Mouse (Mus musculus): ENCODE results near the gene Olfr1484. TPM values are rescaled to one million over a fixed set of nuclear protein-coding genes. Genes with fewer than 3 reads are reported as not detected.
"Not testable (repeated sequence)": the region's sequence is repeated elsewhere in the genome, so short reads cannot be mapped to it uniquely, and the experiment has no call there.

Gene Olfr1484
- not detected in 2 replicates for polyA plus RNA-seq (2016; fragmentation: Nextera tagmentation; extraction: Ambion mirVana)

DNA sequence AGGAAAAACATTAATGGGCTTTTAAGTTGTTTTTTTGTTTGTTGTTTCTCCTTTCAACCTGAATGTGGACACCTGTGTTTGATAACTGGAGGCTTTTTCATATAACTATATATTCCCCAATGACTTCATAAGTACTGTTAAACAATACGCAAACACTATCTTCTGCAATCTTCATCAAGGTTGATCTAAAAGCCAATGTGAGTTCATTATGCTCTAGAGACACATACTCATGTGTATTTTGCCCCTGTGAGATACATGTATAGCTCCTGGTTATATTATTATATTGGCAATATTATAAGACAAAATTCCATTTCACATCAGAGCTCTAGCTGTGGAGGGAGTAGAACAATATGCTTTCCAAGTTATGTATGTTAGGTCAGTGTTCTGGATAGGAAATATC lies at the start of gene Olfr1484:
Gene Olfr1484 (plus strand): TSS at position 301 of the 400 bp plus-strand sequence.
- H3K27ac ChIP-seq = no peak within 1 kb of the TSS
- no peaks in the 10 kb centered on the region for H3K4me1 ChIP-seq (replicated peaks)
- 89% methylated on average over 1 of the region's 1 CpGs for WGBS
- no peaks in the 10 kb centered on the region for H3K27me3 ChIP-seq (ENCODE audit: insufficient read depth, poor library complexity, severe bottlenecking)
- peaks cover 9% of the 10 kb centered on the region; the same call in 1 of the 2 replicates for H3K9me3 ChIP-seq
- no peaks in the 10 kb centered on the region for H3K36me3 ChIP-seq
- no peak for DNase-seq (ENCODE audit: low spot score)
- no peak within 1 kb of the TSS for H3K4me3 ChIP-seq

DNA sequence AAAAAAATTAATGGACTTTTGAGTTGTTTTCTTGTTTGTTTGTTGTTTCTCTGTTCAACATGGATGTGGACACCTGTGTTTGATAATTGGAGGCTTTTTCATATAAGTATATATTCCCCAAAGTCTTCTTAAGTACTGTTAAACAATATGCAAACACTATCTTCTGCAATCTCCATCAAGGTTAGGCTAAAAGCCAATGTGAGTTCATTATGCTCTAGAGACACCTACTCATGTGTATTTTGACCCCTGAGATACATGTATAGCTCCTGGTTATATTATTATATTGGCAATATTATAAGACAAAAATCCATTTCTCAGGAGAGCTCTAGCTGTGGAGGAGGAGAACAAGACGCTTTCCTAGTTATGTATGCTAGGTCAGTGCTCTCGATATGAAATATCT lies 33.8 kb downstream of the Olfr1484 start, which contains the start of gene Olfr1487:
Gene Olfr1487 (plus strand): TSS at position 301 of the 400 bp plus-strand sequence.
- H3K27me3 ChIP-seq (ENCODE audit: insufficient read depth, poor library complexity, severe bottlenecking); DNase-seq (ENCODE audit: low spot score); H3K4me3 ChIP-seq; H3K36me3 ChIP-seq; H3K4me1 ChIP-seq (replicated peaks); H3K27ac ChIP-seq: not testable (repeated sequence)
- H3K9me3 ChIP-seq = peaks cover 24% of the 10 kb centered on the region
- 89% methylated on average over 2 of the region's 2 CpGs for WGBS

DNA sequence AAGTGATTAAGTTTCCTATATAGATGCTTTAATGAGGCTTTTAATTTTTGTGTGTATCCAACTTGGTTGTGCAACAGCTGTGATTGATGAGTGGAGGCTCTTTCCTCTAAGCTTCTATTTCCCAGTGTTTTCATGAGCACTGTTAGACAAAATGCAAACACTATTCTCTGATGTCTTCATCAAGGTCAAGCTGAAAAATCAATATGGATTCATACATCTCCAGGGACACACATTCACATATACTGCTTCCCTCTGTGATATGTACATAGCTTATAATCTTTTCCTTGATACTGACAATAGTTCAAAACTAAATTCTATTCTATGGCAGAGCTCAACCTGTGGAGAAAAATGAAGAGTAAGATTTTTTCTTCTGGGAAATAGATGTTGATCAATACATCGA lies 48.0 kb downstream of the Olfr1484 start, which contains the start of gene Olfr1489:
Gene Olfr1489 (plus strand): TSS at position 301 of the 400 bp plus-strand sequence.
- Histone ChIP-seq H3K4me1 (replicated peaks) (no peaks in the 10 kb centered on the region), H3K36me3 (no peaks in the 10 kb centered on the region), H3K9me3 (peaks cover 24% of the 10 kb centered on the region), H3K27me3 (ENCODE audit: insufficient read depth, poor library complexity, severe bottlenecking) (no peaks in the 10 kb centered on the region), H3K27ac (no peak within 1 kb of the TSS), H3K4me3 (no peak within 1 kb of the TSS)
- DNase-seq (ENCODE audit: low spot score) = no peak
- 84% methylated on average over 1 of the region's 1 CpGs for WGBS

Other genes starting within 250 kb of the Olfr1484 start
- gene Olfr1466, start 244.6 kb upstream of the Olfr1484 start, polyA plus RNA-seq (2016; fragmentation: Nextera tagmentation; extraction: Ambion mirVana) = not detected in 2 replicates
- not detected in 2 replicates for gene Olfr1467, start 221.3 kb upstream of the Olfr1484 start, polyA plus RNA-seq (2016; fragmentation: Nextera tagmentation; extraction: Ambion mirVana)
- not detected in 2 replicates for gene Olfr1469, start 175.7 kb upstream of the Olfr1484 start, polyA plus RNA-seq (2016; fragmentation: Nextera tagmentation; extraction: Ambion mirVana)
- not detected in 2 replicates for gene Olfr1471, start 140.1 kb upstream of the Olfr1484 start, polyA plus RNA-seq (2016; fragmentation: Nextera tagmentation; extraction: Ambion mirVana)
- gene Olfr1472, start 127.4 kb upstream of the Olfr1484 start, polyA plus RNA-seq (2016; fragmentation: Nextera tagmentation; extraction: Ambion mirVana) = not detected in 2 replicates
- not detected in 2 replicates for gene Olfr1474, start 113.9 kb upstream of the Olfr1484 start, polyA plus RNA-seq (2016; fragmentation: Nextera tagmentation; extraction: Ambion mirVana)
- gene Olfr1475, start 103.3 kb upstream of the Olfr1484 start, polyA plus RNA-seq (2016; fragmentation: Nextera tagmentation; extraction: Ambion mirVana) = not detected in 2 replicates
- not detected in 2 replicates for gene Olfr1477, start 83.0 kb upstream of the Olfr1484 start, polyA plus RNA-seq (2016; fragmentation: Nextera tagmentation; extraction: Ambion mirVana)
- gene Olfr1480, start 55.6 kb upstream of the Olfr1484 start, polyA plus RNA-seq (2016; fragmentation: Nextera tagmentation; extraction: Ambion mirVana) = not detected in 2 replicates
- gene Olfr1487, start 33.9 kb downstream of the Olfr1484 start, polyA plus RNA-seq (2016; fragmentation: Nextera tagmentation; extraction: Ambion mirVana) = not detected in 2 replicates
- gene Olfr1489, start 48.1 kb downstream of the Olfr1484 start, polyA plus RNA-seq (2016; fragmentation: Nextera tagmentation; extraction: Ambion mirVana) = not detected in 2 replicates
- not detected in 2 replicates for gene Olfr1490, start 67.6 kb downstream of the Olfr1484 start, polyA plus RNA-seq (2016; fragmentation: Nextera tagmentation; extraction: Ambion mirVana)
- not detected in 2 replicates for gene Olfr1491, start 113.8 kb downstream of the Olfr1484 start, polyA plus RNA-seq (2016; fragmentation: Nextera tagmentation; extraction: Ambion mirVana)
- gene Olfr1493-ps1, start 139.8 kb downstream of the Olfr1484 start, polyA plus RNA-seq (2016; fragmentation: Nextera tagmentation; extraction: Ambion mirVana) = not detected in 2 replicates
- gene Olfr1494, start 156.2 kb downstream of the Olfr1484 start, polyA plus RNA-seq (2016; fragmentation: Nextera tagmentation; extraction: Ambion mirVana) = not detected in 2 replicates
- not detected in 2 replicates for gene Olfr1495, start 181.1 kb downstream of the Olfr1484 start, polyA plus RNA-seq (2016; fragmentation: Nextera tagmentation; extraction: Ambion mirVana)
- gene Olfr1496, start 194.4 kb downstream of the Olfr1484 start, polyA plus RNA-seq (2016; fragmentation: Nextera tagmentation; extraction: Ambion mirVana) = not detected in 2 replicates
- gene Olfr1497, start 214.7 kb downstream of the Olfr1484 start, polyA plus RNA-seq (2016; fragmentation: Nextera tagmentation; extraction: Ambion mirVana) = not detected in 2 replicates
- gene Olfr1499, start 235.9 kb downstream of the Olfr1484 start, polyA plus RNA-seq (2016; fragmentation: Nextera tagmentation; extraction: Ambion mirVana) = not detected in 2 replicates
- not detected in 2 replicates for gene Olfr1500, start 247.0 kb downstream of the Olfr1484 start, polyA plus RNA-seq (2016; fragmentation: Nextera tagmentation; extraction: Ambion mirVana)